Mouse (Mus musculus) urinary bladder, postnatal 10 days (tissue): ENCODE results near the gene Bcl2.

Experiments
- DNase-seq: peaks from one replicate; pipeline ENCODE4 v3.0.0; 2022; ENCODE audit warnings: low spot score

The Bcl2 gene

DNA sequence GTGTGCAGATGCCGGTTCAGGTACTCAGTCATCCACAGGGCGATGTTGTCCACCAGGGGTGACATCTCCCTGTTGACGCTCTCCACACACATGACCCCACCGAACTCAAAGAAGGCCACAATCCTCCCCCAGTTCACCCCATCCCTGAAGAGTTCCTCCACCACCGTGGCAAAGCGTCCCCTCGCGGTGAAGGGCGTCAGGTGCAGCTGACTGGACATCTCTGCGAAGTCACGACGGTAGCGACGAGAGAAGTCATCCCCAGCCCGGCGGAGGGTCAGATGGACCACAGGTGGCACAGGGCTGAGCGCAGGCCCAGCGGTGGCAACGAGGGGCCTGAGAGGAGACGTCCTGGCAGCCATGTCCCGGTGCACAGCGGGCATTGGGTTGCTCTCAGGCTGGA is 1.7 kb downstream of the Bcl2 start:
- DNase-seq = no peak

- DNase-seq = no peak
These were observed 2.5 kb downstream of the Bcl2 start for GRCm38 (mm10) chr1:106711356-106712125.

GRCm38 (mm10) chr1:106710202-106710601 is 3.9 kb downstream of the Bcl2 start:
- DNase-seq = no peak

- no peak for DNase-seq
These were observed 6.8 kb downstream of the Bcl2 start for GRCm38 (mm10) chr1:106707036-106707880.

DNA sequence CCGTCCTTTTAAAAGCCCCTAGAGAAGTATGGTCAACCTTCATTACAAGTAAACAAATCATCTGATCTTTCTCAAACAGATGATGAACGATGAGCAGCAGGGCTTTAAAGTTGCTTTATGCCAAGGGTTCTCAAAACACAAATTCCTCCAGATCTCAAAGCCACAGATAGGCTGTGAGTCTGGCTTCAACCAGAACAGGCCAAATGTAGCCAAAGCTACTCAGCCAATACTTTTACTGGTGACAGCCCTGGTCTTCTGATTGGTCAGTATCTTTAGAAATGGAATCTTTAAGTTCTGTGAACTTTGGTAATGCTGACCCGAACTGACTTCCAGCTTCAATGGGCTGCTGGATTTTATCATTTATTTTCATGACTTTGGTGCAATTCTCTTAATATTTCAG is 10.9 kb downstream of the Bcl2 start:
- no peak for DNase-seq

GRCm38 (mm10) chr1:106702471-106703175 is 11.5 kb downstream of the Bcl2 start:
- no peak for DNase-seq

DNA sequence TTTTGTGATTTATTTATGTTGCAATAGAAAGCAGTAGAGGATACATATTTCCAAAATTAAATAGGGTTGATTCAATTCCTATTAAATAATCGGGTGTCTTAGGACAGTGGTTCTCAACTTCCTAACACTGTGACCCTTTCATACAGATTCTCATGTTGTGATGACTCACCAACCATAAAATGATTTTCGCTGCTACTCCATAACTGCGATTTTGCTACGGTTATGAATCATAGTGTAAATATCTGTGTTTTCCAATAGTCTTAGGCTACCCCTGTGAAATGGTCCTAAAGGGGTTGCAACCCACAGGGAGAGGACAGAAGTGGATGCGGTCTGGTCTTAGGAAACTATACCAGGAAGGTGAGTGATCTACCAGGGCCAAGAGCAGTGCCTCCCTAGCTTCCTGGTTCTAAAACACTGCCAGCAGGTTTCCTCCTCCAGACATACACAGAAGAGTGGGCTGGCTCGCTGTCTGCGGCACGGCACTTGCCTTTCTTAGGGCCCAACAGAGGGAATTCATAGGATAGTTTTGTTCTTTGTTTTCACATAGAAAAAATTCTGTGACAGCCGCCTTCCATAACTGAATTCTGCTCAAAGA is 13.5 kb downstream of the Bcl2 start:
- no peak for DNase-seq

DNA sequence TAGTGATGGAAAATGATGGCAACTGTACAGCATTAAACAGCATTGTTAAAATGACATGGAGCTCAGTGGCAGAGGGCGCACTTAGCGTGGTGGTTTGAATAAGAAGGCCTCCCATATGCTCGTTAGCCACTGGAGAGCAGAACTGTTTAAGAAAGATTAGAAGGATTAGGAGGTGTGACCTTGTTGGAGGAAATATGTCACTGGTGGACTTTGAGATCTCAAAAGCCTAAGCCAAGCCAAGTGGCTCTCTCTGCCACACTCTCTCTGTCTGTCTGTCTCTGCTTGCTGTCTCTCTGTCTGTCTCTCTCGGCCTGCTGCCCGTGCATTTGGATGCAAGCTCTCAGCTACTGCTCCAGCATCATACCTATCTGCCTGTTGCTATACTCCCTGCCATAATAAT is 17.6 kb downstream of the Bcl2 start:
- no peak for DNase-seq

- no peak for DNase-seq
These were observed 18.4 kb downstream of the Bcl2 start for GRCm38 (mm10) chr1:106695649-106696048.

- no peak for DNase-seq
These were observed 19.8 kb downstream of the Bcl2 start for GRCm38 (mm10) chr1:106694316-106694715.

DNA sequence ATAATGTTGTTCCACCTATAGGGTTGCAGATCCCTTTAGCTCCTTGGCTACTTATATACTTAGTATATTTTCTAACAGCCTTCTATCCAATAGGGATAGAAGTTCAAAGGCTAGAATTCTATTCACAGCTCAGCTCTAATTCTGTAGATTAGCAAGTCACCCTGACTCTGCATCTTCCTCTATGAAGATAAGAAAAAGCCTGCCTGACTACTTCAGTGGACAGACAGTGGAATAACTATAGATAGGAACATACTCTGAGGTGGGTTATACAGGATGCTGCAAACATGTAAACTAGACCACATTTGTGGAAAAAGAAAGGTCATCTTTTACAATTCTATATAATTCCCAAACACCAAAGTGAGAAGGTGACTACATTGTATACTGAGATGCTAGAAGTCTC is 21.5 kb downstream of the Bcl2 start:
- DNase-seq = no peak

DNA sequence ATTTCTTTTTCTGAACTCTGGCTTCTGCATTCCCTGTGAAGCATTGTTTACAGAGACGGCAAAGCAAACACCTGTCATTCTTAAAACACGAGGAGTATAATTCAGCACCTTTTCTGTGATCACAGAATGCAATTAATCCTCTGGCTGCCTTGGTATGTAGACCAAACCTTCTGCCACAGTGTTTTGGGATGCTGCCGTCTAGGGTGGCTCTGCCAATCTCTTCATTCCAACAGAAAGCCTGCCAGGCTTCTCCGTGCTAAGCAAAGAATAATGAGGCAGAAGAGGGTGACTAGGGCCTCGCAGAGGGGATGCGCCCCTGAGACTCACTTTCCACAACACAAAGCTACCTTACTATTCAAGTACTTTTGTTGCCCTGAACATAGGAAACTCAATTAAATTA is 23.2 kb downstream of the Bcl2 start:
- no peak for DNase-seq

DNA sequence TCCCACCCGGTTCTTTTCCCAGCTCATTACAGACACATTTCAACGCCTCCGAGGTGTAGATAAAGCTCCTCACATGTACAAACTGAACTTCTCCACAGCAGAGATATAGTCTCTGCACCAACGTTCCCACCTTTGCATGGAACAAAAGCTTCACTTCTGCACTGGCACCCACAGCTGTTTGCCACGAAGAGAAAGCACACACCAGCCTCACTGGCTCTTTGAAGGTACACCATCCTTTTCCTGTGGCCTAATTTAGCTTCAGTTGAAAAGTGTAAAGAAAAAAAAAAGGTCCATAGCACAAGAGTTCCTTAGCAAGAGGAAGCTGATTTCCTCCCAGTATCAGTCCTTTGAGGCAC is 25.9 kb downstream of the Bcl2 start:
- DNase-seq = no peak

GRCm38 (mm10) chr1:106687435-106688160 is 26.5 kb downstream of the Bcl2 start:
- DNase-seq = no peak

DNA sequence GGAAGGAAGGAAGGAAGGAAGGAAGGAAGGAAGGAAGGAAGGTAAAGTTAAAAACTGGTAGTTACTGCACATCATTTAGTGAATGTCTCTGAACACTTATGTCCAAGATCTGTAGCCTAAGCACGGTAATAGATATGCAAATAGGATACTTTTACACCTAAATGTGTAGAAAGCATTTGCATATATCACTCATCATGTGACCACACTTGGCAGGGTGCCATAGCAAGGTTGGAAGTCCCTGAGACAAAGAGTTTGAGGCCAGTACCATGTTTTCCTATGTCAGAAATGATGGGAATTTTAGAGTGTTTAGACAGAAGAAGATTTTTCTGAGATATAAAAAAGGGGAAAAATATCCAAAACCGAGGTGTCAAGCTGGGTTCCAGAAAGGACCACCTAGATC is 28.4 kb downstream of the Bcl2 start:
- no peak for DNase-seq

DNA sequence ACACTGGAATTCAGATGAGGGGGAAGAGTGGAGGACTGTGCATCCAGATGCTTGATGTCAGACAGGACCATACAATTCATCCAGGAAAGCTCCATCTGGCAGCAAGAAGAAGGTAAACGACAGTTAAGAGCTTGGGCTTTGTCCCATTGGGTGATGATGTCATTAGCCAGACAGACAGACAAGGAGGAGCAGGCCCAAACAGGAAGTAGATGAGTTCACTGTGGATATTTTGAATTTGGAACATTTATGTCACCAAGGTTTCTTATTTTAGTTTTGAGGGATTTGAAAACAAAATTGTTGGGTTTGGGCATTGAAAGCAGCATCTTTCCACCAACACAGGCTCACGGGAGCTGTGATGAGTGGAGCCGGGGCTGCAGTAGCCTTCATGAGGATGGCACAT is 29.5 kb downstream of the Bcl2 start:
- no peak for DNase-seq

DNA sequence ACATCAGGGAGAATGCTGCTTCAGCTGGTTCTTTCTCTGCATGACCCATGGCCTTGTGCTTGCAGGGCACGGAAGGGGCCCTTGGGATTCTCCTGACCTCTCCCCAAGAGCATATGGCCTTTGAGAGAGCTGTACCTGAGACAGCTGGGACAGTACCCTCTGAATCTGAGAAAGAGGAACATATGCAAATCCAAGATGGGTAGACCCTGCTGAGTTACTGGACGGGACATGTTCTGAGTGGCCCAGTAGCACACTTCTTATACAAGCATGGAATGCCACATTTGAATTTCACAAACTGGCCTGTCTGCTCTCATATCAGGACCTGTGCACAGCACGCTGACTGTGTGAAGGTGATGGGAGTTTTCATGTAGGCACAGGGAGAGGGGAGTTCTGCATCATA is 31.2 kb downstream of the Bcl2 start:
- no peak for DNase-seq

DNA sequence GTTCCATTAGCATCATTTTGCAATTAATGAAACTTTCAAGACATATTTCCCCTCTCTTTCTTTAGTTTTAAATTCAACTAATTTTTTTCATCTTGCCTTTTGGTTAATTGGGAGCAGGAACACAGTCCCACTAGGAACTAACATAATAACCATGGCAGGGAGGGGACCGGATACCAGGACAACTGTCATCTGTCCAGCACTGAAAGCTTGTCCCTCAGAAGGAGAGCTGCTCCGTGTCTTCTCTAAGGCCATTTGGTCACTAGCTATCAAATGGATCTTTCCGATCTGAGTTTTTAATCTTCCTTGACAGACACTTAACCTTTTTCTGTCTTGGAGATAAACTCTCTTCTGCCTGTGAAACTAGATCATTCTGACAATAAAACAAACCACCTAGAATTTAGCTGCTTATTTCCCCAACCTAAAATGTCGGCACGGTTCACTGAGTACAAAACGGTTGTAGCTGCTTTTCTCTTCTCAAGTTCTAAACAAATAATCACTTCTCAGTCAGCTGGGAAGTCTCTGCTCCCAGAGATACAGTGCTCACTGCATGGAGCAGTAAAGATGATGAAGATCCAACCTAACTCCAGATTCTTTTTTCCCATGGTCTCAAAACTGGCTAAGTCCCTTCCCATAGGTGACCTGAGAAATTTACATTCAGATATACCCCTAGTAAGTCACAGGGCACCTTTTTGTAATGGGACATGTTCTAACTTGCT is 34.1 kb downstream of the Bcl2 start:
- no peak for DNase-seq

- DNase-seq = no peak
These were observed 36.0 kb downstream of the Bcl2 start for GRCm38 (mm10) chr1:106678060-106678478.

GRCm38 (mm10) chr1:106666140-106667088 is 47.7 kb downstream of the Bcl2 start:
- DNase-seq = no peak
